17 mouse cellular contexts compared by ENCODE assay signal in the genomic region with DNA sequence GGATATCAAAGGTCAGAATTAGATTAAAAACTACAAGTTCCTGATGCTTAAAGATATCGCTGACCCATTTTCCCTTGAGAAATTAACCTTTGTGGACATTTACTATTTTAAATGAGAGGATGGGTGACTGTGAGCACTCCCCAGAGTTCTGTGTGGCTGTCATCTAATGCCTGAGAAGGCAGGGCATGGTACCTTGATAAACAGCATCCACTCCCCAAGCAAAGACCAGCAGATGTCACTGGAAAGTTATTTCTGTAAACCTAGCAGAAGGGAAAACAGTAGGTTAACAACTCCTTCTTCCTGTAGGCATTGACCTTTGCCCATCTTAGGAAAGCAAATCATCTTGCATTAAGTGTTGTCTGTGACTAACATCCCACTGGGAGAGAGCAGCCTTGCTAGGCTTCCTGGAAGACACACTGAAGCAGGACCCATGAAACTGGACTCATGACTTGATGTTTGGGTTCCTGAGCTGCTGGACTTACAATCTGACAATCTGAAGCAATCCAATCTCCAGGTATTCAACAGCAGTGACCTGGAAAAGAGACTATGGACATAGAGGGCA. TPM values are rescaled to one million over a fixed set of nuclear protein-coding genes. Genes with fewer than 3 reads are reported as not detected.
"Had no signal": no experiment of that assay in that cellular context is flagged by ENCODE, and none has a peak within 500 bp of the region (broad histone marks: within the 10 kb centered on the region; RNA-seq: fewer than 3 reads in every experiment).

No protein-coding gene starts in this region.

- H3K4me2 ChIP-seq: lung, embryonic 15.5 days; midbrain, embryonic 11.5 days; midbrain, embryonic 13.5 days; midbrain, embryonic 15.5 days; neural tube, embryonic 12.5 days; stomach, embryonic 15.5 days had no signal

- H3K36me3 ChIP-seq: lung, embryonic 15.5 days; midbrain, embryonic 13.5 days; midbrain, embryonic 15.5 days; neural tube, embryonic 12.5 days; stomach, embryonic 15.5 days had no signal

- DNase-seq: lung, adult 2 months; lung, postnatal 14 days; lung, postnatal 36 days; right cerebral cortex, postnatal 14 days; thymus, adult 2 months; thymus, postnatal 25 days; thymus, postnatal 4 days had no signal

- H3K4me3 ChIP-seq: lung, embryonic 15.5 days; megakaryocyte, embryonic 14.5 days; midbrain, embryonic 13.5 days; midbrain, embryonic 15.5 days; neural tube, embryonic 12.5 days; stomach, embryonic 15.5 days had no signal

- H3K27ac ChIP-seq: lung, embryonic 15.5 days; macrophage; midbrain, embryonic 13.5 days; midbrain, embryonic 15.5 days; neural tube, embryonic 12.5 days; stomach, embryonic 15.5 days; stomach, postnatal 0 days had no signal

- H3K4me1 ChIP-seq: lung, embryonic 15.5 days; megakaryocyte, embryonic 14.5 days; midbrain, embryonic 13.5 days; midbrain, embryonic 15.5 days; neural tube, embryonic 12.5 days; stomach, embryonic 15.5 days had no signal

- ATAC-seq: lung, postnatal 0 days; midbrain, embryonic 13.5 days; midbrain, embryonic 15.5 days had no signal

- H3K9ac ChIP-seq: lung, embryonic 15.5 days; midbrain, embryonic 13.5 days; midbrain, embryonic 15.5 days; neural tube, embryonic 12.5 days; stomach, embryonic 15.5 days had no signal

- H3K9me3 ChIP-seq: lung, embryonic 15.5 days; megakaryocyte, embryonic 14.5 days; midbrain, embryonic 13.5 days; midbrain, embryonic 15.5 days; neural tube, embryonic 12.5 days; stomach, embryonic 15.5 days had no signal

- H3K27me3 ChIP-seq: lung, embryonic 15.5 days; megakaryocyte, embryonic 14.5 days; midbrain, embryonic 13.5 days; midbrain, embryonic 15.5 days; neural tube, embryonic 12.5 days; stomach, embryonic 15.5 days had no signal

RNA-seq across cellular contexts. Expression of gene Ism1, which starts 11.5 kb away (rescaled TPM):
- polyA plus RNA-seq: macrophage had no signal
